Mouse (Mus musculus) ovary, postnatal 36 days (tissue): ENCODE results near the gene Kcnh5.

Experiments used
- DNase-seq: peaks from one replicate; pipeline ENCODE4 v3.0.0; 2022; ENCODE audit warnings: low spot score, mixed read lengths

Kcnh5 gene

DNA sequence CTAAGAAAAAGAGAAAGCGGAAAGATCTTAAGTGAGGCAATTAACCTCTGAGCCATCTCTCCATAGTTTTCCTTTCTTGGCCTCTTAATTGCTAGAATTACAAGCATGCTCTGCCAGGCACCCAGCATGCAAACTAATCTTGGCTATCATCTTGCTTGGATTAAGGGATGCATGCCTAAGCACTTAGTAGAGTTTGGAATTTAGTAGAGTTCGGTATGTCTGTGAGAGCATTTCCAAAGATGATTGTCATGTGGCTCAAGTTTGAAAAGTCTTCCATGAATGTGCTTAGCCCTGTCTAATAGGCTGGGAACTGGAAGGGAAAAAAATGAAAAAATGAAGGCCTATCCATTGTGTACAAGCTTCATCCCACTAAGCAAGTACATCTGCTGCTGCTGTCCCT lies 224.5 kb downstream of the Kcnh5 start:
- DNase-seq, result no peak

DNA sequence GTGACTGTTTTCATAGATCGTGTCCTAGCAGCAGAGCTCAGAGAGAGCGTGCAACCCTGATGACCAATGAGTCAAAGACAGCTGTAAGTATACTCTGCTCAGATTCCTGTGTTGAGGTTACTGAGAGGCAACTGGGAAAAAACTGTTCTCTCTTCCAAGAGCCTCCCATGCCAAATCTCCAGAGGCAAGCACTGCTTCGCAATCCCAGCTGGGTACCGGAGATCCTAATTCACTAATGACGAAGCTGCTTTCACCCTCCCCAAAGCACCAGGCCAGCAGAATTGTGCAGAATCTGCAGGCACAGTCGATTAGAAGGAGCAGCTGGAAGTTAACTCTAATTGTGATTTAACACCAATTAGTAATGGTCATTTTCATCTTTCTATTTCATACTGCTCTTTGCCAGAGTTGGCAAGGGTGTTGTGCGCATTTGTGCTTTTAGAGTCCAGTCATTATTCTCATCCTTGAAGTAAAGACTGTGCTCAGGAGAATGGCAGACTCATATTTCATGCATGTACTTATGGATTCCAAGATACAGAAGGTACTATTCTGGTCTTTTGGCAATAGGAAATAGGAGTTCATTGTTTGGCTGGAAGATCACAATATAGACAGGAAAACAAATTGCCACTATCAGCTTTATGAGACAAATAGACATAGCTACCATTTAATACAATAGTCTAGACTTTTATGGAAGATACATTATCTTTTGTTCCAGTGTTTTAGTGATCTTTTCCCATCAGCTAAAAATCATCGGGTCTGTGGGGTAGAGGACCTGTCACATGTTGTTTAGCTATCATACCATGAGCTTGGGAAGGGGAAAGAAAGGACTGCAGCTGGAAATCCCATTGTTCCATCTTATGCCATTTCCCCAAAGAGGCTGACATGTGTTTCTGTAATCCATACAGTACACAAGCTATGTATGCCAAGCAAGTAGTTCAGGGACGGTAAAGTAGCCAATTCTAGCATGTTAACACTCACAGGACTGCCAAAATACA lies 225.7 kb downstream of the Kcnh5 start:
- DNase-seq, result no peak

DNA sequence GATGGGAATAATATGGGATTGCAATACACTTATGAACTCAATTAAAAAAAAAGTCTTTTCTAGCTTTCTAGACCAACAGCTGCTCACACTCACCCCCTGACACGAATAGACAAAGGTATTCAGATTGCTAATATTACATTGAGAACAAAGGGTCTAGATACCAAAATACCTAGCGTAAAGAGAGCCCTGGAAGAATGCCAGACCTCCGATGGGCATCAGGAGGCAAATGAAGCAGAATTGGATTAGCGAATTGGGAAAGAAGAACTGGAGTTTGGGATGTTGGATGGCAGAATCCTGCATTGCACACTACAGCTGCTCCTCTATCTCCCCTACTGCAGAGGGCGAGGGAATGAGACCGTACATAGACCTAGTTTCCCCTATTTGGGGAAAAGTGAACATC lies 275.8 kb downstream of the Kcnh5 start:
- no peak for DNase-seq

DNA sequence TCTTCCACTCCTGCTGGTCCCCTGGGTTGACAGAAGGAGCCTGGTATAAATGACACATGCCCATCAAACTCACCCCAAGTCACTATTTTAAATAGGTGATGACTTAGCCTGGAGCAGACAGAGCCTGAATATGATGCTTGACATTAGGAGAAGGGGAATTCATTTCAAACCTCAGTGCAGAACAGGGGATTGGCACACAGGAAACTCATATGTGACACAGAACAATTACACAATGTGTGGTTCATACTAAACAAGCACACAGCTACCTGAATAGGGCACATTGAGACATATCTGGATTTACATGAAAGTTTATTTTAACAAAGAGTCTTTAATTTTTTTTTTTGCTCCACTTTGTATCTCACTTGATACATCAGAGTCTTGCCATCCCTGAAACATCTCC lies 276.4 kb downstream of the Kcnh5 start:
- no peak for DNase-seq

DNA sequence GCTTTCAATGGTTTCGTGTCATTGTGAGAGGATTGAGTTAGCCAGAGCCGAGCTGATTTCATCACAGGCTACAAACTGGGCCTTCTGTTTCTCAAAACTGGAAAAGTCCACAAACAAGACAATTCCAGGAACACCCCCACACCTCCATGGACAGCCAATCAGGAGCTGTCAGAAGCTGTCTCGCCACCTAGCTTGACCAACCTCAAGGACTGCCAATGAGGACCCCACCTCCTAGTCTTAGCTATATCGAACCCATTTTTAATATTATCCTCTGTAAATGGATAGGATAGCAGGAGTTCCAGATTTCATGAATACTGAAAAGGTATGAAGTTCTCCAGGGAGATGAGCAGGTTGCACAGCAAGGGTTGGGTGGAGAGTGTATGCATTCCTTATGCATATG lies 278.1 kb downstream of the Kcnh5 start:
- DNase-seq, result no peak

DNA sequence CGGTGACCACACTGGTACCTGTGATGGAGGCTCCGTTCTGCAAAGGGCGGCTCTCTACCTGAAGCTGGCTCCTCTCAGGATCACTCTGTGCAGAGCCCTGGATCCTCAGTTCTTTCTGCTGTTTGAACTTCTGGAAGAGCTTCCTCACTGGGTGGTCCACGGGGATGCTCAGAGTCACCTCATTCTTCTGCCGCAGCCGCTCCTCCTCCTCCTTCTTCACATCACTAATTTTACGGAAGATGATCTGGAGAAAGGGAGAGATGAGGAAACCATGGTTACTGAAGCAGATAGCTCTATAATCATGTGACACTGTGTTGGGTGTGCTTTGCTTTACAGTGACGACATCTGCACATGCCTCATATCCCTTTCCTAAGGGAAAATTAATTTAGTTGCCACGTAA lies 278.9 kb downstream of the Kcnh5 start:
- no peak for DNase-seq

DNA sequence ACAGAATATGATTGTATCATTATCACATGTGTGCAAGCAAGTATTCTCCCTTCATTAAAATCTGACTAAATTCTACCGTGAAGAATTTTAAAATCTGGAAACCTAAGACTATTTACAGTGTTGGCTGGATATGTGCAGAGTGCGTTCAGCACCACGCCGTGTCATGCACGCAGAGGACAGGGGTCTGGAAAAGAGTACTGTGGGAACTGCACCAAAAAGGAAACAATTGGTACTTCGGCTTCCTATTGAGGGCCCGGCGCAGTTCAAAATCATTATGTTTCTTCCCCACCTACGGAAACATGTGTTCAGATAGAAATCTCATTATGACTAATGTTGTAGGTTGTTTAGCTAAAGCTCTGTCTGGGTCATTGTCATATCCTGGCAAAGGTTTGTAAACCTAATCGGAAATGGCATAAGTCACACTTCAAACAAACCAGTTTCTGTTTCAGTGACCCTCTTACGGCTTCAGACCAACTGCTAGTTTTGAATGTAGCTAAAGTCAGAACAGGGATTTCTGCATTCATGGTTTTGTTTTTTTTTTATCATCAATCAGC lies 282.2 kb downstream of the Kcnh5 start:
- DNase-seq, result no peak

DNA sequence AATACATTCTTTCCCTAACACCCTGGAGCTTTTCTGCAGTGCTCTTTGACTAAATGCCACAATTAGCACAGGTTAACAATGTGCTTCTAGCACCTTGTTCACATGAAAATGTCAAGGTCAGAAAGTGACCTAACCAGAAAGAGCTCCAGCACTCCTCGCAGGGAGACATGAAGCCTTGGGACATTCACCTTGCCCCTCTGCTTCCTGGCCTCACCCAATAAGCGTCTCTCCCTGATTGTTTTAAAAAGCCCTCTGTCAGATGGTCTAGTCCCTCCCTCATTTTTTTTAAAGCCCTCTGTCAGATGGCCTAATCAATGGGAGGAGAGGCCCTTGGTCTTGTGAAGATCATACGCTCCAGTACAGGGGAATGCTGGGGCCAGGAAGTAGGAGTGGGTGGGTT lies 287.7 kb downstream of the Kcnh5 start:
- no peak for DNase-seq

DNA sequence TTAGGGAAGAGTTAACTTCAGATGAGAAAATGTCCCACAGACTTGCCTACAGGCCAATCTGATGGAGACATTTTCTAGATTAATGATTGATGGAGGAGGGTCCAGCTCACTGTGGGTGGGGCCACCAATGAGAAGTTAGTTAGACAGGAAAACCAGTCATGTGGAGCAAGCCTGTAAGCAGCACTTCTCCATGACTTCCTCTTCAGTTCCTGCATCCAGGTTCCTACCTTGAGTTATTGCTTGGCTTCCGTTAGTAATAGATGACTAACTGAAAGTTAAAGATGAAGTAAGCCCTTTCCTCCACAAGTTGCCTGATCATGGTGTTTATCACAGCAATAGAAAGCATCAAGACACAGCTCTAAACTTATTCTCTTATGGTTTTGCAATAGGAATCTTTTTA lies 290.1 kb downstream of the Kcnh5 start:
- no peak for DNase-seq

DNA sequence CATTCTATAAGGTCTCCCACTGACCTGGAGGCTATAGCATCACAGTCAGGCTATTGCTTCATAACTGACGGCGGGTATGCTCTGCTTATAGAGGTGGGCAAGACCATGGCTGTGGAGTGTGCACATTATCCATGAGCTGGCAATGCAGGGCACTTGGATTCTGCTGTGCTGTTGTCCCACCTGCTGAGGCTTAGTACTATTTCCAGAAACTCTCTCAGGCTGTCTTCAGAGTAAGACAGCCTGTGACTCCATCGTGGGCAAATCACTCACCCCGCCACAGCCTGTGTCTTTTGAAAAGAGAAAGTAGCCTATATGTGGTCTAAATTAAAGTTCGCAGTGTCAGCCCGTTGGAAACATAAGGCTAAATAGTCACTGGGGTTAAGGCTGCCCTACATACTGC lies 295.8 kb downstream of the Kcnh5 start:
- no peak for DNase-seq

DNA sequence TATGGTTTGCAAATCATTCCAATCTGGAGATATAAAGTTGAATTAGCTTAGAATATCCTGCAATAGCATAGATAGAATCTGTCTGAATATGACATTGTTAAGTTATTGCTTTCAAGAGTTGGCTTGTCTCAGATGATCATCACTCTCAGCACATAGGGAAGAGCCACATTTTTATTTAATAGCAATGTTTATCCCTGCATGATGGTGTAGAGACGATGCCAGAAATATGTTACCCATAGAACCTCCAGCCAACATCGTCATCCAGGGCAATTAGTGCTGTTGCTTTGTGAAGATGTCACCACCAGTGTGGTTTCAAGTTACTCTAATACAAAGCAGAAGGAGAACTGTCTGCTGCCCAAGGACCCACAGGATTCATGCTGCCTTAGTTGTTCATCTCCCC lies 321.5 kb downstream of the Kcnh5 start:
- no peak for DNase-seq

DNA sequence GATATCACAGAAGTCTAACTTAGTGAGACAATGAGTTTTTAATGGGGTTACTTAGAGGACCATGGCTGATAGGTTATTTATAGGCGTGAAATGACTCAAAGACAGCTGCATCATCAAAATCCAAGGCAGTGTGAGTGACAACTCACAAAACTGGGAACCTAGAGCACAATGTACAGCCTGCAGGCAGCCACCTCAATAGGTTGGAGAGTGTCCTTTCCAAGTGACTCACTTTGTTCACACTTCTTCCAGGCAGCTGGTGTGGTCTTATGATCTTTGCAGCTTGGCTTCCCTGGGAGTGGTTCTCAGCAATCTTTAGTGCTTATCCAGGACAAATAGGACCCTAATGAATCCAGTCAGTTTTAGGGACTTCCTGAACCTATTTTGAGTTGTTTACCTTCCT lies 322.9 kb downstream of the Kcnh5 start:
- DNase-seq, result no peak

DNA sequence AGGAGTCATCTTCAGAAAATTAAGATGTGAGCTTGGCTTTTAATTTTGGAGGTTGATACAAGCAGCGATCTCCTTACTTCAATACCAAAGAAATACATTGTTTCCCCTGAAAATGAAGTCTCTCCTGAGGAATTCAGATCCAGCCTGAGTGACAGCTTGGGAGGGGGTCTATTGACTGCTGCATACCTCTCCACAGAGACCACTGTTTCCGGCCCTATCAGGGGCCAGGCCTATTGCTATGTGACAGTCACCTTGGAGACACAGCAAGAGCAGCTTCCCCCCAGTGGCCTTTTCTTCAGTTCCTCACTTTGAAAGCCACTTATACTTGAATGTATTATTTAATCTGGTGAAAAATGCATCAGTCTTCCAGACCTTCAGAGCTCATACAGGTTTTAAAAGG lies 326.8 kb downstream of the Kcnh5 start:
- no peak for DNase-seq

DNA sequence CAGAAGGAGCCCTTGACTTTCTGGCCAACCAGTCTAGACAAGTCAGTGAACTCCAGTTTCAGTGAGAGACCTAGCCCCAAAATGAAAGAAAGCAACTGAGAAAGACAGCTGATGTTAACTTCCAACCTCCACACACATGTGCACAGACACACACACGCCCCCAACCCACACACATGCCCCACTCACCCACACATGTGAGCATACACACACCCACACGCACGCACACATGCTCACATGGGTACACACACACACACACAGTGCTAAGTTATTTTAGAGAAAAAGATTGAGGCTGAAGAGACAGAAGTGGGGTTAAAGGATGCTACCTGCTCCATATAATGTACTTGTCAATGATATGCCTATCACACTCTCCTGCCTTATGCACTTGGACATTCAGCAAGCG lies 327.2 kb downstream of the Kcnh5 start:
- DNase-seq, result no peak

DNA sequence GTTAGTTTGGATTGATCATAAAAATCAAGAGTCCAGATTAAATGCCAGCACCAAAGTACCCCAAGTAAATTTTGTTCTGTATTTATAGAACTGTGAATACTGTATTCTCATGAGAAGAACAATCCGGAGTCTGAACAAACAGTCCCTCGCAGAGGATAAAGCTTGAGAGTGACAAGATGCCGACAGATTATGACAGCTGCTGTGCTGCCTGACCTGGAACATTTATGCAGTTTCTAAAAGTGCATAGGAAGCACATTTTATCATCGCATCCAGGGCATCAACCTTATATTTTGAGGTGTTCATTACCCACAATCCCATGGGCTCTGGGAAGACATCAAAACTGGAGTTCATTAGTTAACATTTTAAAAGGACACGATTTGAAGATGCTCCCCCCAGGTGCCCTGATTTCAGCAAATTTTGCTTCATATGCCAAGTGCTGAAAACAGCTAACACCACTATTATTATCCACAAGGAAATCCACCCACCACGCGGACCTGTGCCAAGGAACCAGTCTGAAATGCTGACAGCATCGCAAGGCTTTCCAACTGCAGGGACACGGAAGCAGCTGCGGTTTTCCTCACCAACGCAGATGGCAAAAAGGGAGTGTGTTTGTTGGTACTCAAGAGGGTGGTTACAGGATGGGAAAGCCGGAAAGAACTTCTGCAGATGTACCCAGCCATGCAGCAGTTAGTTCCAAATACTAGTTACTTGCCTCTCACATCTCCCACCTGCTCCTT lies 328.4 kb downstream of the Kcnh5 start:
- no peak for DNase-seq
